Mouse (Mus musculus) urinary bladder, postnatal 25 days (tissue): ENCODE results near the gene Itga9.

Experiments used
- DNase-seq: peaks from one replicate; pipeline ENCODE4 v3.0.0; 2022; ENCODE audit warnings: low spot score

Gene Itga9

GRCm38 (mm10) chr9:118949124-118949523 is 342.6 kb downstream of the Itga9 start:
- no peak for DNase-seq

- no peak for DNase-seq
Observed at GRCm38 (mm10) chr9:118949654-118950053, 343.2 kb downstream of the Itga9 start.

GRCm38 (mm10) chr9:118950061-118950460 is 343.6 kb downstream of the Itga9 start:
- DNase-seq = no peak
